Mouse (Mus musculus): Measurements from ENCODE around the gene Clmn.

GRCm38 (mm10) chr12:104871987-104872386, 7.1 kb upstream of the Clmn start:
- no peak for TF ChIP-seq TCF12 (IDR thresholded peaks at IDR 0.05; ENCODE audit: low read depth, low read length)
- no peak for TF ChIP-seq EP300 (IDR thresholded peaks at IDR 0.05; ENCODE audit: low read depth in 1 of 2, low read length in 2 of 2)
- no peak for TF ChIP-seq TAL1 (IDR thresholded peaks at IDR 0.05; ENCODE audit: low read length)
- no peak for TF ChIP-seq CTCF (IDR thresholded peaks at IDR 0.05 in 2 of 3, conservative IDR thresholded peaks at IDR 0.05 in 1 of 3; ENCODE audit: control insufficient read depth in 1 of 3, insufficient read depth in 1 of 3, low read depth in 2 of 3, low read length in 3 of 3, poor library complexity in 1 of 3, severe bottlenecking in 1 of 3)
- TF ChIP-seq CHD1 (IDR thresholded peaks at IDR 0.05; ENCODE audit: low read depth, low read length) = no peak
- TF ChIP-seq HCFC1 (IDR thresholded peaks at IDR 0.05; ENCODE audit: low read depth, low read length) = no peak
- no peak for TF ChIP-seq GATA1 (IDR thresholded peaks at IDR 0.05; ENCODE audit: low read depth, low read length)
- no peak for TF ChIP-seq ETS1 (IDR thresholded peaks at IDR 0.05; ENCODE audit: low read depth, low read length)
- no peak for TF ChIP-seq ZMIZ1 (IDR thresholded peaks at IDR 0.05; ENCODE audit: low read depth, low read length)
